Mouse (Mus musculus) brain, adult 2 months (tissue): ENCODE data around the gene Cdr2l.

Experiments used
- DNase-seq: peaks from one replicate; pipeline ENCODE4 v3.0.0; 2011; ENCODE audit warnings: low read depth, low spot score

Cdr2l gene

DNA sequence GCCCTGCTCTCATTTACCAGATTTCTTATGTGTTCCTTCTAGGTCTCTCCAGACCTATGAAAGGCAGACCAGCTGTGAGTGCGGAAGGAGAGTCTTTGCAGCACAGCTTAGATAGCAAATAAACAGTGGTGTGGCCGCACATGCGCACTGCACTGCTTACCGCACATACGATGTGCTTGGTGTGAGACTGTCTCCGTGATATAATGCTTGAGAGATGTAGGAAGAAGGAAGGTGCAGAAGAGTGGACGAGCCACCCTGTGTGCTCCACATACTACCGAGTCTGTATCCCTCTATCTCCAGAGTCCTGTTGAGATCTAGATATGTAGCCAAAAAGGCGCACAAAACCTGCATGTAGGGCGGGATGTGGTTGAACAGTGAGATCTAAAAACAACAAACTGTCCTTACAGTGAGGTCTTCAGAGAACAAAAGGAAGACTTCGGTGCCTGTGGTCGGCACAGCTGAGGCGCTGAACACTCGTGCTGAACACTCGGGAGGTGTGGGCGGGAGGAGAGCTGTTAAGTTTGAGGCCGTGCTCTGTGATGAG, 25.2 kb downstream of the Cdr2l start:
- no peak for DNase-seq

DNA sequence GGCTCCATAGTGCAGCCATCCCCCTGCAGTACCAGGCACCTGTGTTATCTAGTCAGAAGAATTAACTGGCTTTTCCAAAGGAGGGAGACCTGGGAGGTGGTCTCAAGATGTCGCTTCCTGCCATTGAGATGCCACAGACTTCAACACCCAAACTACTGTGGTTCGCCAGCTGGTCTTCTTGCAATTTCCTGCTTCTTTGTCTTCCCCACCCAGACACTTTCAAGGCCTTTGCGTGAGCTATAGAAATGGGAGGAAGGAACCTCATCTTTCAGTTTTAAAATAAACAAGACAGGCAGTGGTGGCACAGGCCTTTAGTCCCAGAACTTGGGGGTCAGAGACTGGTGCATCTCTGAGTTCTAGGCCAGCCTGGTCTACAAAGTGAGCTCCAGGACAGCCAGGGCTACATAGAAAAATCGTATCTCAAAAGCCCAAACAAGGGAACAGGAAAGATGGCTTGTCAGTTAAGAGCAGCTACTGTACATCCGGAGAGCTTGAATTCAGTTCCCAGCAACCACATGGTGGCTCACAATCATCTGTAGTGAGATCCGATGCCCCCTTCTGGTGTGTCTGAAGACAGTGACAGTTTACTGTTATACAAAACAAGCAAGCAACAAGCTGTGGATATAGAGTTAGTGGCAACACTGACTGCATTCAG, 26.7 kb downstream of the Cdr2l start:
- DNase-seq = no peak

DNA sequence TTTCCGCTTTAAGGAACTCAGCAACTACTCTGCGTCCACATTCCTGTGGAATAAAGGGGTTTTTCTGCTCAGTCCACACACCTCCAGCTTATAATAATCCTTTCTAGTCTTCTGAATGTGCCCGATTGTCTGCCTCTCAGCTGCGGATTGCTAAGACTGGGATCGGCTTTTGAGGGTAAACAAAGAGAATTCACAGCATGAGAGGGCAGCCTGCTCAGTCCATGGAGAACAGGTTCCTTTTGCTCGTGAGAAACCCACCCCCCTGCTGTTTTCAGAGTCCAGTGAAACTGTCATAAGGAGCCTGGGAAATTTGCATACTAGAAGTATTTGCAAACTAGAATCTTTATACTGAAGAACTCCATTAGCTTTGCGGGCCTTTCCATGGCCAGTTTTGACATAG, 27.8 kb downstream of the Cdr2l start:
- peak; percentile 63 for DNase-seq

DNA sequence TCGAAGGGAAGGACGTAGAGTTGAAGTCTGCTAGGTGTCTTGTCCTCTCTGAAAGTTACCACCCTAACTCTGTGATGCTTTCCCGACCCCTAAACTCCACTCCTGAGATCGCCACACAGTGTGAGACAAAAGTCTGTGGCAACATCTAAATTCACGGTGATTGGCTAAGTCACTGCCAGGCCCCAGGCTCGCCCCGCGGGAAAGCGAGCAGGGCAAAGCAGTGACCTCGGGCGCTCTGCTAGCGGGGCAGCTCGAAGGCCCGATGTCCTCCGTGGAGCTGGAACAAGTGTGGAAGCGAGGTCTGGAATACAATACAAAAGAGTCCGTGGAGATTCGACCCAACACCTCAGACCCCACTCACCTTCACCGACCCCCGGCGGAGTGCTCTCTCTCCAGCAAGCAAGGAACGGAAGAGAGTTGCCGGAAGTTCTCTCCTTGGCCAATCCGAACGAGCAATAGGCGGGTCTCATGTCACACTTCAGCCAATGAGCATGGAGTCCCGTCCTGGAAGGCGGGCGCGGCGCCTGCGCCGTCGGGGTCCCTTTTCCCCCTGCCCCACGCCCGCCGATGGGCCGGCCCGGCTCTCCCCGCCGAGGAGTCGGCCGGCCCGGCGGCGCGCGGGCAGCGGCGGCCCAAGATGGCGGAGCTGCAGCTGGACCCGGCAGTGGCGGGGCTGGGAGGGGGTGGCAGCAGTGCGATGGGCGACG, 38.0 kb downstream of the Cdr2l start, which contains the start of the genes Atp5h and Kctd2:
Gene Atp5h, minus strand, starts transcription at position 432 of the 707 bp plus-strand sequence.
Gene Kctd2, plus strand, starts transcription at position 598 of the 707 bp plus-strand sequence.
- peak; percentile 99 for DNase-seq

DNA sequence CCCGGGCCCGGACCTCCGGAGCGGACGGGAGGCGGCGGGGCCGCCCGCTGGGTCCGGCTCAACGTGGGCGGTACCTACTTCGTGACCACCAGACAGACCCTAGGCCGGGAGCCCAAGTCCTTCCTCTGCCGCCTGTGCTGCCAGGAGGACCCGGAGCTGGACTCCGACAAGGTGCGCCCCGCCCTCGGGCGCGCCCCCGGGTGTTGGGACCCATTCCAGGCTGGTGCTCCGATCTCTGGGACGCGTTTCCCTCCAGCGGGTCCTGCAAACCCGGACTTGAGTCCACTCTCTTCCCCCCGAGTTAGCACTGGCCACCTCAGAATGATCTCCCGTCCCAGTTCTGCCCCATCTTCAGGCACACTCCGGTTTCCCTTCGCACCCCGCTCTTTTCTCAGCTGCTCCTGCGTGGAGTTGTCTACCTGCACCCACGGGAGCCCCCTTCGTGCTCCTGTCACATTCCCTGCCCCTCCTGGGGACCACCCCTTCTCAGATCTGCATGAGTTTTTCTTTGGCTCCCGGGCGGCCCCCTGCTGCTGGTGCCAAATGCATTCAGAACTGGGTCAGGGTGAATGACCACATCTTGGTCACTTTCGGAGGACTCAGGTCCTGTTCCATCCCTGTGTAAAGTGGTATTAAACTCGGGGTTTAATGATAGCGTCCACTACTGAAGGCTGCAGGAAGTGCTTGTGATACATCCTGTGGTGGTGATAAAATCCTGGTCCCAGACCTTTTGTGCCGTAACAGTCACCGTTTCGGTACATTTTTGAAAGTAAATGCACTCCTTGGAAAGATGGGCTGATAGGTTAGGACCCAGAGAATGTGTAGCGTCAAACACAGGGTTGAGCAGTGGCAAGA, 38.8 kb downstream of the Cdr2l start:
- peak; percentile 56 for DNase-seq

DNA sequence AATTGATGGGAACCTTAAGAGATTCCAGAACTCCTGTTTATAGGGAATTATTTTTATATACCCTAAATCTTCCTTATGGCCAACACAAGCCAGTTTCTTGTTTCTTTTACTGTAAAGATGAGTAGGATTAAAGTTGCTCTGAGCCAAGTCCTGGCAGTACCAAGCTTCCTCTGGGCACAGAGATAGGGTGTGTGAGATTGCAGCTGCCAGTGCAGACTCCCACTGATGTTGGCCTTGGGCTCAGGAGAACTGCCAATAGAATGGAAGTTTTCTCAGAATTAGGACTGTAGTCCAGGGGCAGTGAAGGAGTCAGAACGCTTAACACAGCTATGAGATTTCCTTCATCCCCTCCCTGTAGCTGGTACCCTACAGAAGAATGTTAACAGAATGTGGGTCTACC, 39.6 kb downstream of the Cdr2l start:
- peak; percentile 63 for DNase-seq

DNA sequence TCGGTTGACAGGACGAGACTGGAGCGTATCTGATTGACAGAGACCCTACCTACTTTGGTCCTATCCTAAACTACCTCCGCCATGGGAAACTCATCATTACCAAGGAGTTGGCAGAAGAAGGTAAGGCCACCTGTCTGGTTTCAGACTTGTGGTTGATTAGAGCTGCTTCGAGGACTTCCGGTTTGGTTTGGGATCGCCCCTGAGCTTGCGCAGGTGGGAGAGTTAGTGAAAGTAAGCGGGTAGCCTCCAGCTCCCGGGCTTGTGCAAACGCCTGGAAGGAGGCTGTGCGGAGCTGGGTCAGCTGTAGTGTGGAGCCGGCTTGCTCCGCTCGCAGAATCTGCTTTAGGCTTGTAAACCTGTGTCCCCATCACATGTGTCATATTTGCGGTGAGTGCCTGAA, 40.3 kb downstream of the Cdr2l start:
- DNase-seq = no peak

DNA sequence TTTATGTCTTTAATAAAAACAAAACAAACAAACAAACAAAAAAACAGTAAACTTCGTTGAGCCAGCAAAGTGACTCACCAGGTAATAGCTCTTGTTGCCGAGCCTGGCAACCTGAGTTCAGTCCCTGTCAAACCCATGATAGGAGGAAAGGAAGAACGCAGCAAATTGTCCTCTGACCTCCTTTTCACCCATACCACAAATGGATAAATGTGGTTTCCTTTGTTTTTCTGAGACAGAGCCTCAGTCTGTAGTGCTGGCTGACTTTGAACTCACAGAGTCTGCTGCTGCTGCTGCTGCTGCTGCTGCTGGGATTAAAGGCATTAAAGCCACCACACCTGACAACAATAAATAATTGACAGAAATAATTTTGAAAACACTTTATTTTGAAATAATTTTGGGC, 41.4 kb downstream of the Cdr2l start:
- no peak for DNase-seq

DNA sequence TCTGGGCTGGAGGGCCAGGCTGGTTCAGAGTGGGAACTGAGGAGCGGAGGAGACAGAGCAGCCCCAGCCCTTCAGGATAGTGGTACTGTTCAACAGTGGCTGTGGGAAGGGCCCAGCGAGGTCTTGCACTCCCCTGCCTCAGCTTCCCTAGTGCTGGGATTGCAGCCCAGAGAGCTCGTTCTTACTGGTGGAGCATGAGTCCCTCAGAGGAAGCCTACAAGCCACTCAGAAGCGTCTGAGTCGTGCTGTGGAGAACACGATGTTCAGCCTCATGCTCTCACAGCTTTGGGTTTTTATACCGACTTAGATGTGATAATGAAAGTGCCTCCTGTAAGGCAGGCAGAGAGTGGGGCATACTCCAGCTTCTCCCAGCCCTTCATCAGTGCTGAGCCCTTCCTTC, 43.0 kb downstream of the Cdr2l start:
- DNase-seq = no peak

DNA sequence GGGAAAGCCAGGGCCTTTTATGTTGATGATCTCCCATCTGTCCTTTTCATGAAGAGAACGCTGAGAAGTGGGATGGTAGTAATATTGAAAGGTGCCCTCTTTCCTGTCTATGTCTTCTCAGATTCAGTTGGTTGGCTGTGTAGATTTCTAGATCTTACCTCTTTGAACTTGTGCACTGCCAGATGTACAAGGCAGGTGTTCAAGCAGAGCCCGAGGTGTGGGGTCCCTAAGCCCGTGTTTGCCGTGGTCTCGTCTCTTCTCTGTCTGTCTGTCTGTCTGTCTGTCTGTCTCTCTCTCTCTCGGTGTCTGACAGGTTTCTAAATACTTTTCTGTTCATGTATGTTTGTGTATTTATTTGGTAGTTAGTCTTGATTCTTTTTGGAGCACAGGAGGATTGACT, 44.0 kb downstream of the Cdr2l start:
- DNase-seq = no peak

DNA sequence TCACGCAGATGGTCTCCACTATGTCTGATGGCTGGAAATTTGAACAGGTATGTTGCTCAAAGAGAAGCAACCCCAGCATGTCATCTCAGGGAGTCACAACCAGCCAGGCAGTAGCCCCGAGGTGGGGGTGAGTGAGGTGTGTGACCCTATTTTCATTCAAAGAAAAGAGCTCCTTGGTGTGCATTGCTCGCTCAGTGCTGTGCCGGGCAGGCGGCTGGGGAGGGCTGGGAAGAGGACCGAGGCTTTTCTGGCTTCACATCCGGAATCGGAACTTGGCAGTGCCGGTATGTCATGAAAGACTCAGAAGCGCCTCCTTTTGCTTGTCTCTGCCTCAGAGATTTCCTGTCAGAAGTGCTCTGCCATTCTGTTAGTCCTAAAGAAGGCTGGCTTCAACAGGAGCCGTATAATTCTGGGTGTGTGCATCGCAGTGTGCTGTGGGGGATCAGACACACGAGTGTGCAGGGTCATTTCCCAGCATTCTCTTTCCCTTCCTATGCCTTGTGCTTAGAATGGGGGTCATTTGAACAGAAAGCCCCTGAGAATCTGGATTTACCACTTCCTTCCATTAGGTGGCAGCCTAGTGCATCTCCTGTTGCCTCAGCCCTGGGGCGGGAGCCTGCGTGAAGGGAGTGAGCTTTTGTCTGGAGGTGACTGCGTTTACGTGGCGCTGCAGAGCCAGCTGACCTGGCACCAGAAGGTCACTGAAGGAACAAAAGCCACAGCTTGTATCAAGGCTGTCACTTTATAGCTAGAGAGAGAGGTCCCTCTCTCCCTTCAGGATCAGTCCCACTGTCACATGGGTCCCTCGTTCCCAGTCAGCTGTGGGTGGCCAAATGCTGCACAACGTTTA, 46.0 kb downstream of the Cdr2l start:
- peak; percentile 92 for DNase-seq

DNA sequence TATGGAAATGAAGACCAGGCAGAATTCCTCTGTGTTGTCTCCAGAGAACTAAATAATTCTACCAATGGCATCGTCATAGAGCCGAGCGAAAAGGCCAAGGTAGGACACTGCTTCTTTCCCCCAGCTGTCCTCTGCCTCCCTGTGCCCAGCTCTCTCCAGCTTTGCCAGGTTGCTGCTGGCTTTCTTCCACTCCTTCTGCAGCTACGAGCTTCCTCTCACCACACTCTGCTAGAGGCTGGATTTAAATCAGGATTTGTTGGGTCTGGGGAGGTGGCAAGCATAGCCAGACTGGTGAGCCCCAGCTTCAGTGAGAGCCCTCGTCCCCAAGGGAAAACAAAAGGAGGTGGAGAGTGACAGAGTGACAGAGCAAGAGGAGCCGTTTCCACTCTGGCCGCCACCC, 47.6 kb downstream of the Cdr2l start:
- DNase-seq = peak; percentile 80

DNA sequence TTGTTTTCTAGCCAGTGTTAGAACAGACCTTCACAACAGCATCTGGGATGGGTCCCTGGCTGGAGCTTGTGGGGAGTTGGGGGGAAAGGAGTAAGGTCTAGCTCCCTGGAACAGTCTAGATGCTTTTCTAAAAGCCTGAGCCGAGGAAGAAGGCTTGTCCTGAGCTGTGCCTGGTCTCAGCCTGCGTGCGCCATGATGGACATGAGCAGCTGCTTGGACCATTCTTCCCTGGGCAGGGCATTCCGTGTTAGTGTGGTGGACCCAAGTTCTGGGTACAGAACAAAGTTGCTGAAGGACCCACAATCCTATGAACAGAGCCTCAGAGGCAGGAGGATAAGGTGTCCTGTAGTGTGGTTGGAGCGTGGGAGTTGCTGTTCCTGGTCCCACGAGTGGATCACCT, 48.8 kb downstream of the Cdr2l start:
- no peak for DNase-seq

DNA sequence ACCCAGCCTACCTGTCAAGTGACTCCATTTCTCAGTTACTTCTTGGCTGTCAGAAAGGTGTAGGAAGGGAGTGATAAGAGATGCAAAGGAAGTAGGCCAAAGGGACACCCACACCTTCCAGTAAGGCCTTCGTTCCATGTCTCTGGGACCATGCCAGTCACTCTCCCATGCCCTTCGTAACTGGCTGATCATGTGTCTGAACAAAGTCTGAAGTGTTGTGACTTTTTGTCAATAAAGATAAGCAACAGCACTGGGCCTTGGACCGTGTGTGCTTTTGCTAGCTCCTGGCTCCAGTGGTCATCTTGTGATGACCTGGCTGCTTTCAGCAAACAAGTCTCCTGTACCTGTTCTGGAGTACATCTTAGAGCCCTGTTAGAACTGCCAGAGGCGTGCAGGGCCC, 51.1 kb downstream of the Cdr2l start:
- DNase-seq = no peak

DNA sequence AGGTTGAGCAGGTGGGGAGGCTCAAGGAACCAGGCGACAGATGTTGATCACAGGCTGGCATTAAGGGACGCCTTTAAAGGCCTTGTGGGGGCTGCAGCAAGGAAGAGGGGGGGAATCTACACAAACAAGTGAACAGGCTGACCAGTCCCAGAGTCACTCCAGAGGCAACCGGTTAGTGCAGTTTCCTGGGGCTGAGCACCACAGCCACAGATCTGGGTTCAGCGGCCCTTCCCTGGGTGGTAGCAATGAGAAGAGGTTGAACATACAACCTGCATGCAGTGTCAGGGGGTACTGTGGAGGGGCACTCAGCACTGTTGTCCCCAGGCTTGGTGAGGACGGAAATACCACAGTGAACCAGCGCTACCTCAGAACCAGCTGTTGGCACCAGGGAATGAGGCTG, 51.6 kb downstream of the Cdr2l start:
- DNase-seq = no peak

DNA sequence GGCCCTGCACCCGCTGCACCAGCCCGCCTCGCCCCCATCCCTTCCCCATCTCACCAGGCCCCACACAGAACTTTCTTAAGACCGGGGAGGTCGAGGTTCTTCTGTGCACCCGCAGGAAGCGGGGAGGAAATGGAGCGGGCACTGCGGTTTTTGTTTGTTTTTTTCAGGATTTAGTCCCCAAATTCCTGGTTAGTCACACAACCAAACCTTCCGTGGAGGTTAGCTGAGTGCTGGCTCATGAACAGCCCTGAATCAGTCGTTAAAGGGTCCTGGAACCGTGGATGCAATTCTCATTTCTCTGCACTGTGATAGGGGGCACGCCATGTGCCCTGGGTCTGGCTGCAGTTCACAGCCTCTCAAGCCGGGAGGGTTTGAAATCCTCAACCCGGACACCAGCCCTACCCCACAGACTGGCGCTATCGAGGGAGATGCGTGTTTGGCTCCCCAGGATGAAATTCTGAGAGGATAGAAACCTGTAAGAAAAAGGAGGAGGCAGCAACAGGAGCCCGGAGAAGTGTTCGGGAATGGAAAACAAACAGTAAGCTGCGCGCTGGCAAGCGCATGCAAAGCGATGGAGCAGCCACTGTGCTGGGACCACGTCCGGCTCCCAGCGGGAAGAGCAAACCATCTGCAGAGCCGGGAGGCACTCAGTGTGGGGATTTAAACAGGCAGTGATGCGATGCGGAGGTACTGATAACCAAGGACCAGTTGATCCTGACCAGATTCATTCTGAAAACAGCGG, 54.1 kb downstream of the Cdr2l start:
- DNase-seq = peak; percentile 85

DNA sequence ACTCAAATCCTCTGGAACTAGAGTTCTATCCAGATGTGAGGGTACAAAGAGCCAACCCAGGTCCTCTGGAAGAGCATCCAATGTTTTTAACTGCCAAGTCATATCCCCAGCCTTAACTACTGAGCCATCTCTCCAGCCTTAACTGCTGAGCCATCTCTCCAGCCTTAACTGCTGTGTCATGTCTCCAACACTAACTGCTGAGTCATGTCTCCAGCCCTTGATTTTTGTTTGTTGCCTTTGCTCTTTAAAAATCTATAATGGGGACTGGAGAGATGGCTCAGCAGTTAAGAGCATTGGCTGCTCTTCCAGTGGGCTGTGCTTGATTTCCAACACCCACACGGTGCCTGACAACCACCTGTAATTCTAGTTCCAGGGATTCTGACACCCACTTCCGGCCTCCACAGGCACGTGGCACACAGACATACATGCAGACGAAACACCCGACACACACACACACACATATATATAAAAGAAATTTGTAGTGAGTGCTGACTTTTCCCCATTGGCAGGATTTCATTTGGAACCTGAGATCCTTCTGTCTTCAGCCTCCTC, 55.9 kb downstream of the Cdr2l start:
- peak; percentile 68 for DNase-seq

DNA sequence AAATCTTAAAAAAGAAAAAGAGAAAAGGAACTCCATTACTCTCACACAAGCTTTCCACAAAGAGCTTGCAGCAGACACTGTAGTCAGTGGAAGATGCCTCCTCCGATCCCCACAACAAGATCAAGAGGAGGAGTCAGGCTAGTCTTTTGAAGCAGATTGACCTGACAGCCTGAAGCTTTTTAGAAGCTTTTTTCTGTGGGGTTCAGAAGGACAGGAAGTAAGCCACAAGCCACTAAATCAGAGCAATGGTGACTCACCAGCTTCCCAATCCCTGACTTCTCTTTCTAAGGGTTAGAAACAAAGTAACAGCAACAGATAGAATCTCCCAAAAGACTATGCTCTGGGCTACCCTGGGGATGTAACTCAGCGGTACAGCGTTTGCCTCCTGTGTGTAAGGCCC, 57.6 kb downstream of the Cdr2l start:
- DNase-seq = no peak

DNA sequence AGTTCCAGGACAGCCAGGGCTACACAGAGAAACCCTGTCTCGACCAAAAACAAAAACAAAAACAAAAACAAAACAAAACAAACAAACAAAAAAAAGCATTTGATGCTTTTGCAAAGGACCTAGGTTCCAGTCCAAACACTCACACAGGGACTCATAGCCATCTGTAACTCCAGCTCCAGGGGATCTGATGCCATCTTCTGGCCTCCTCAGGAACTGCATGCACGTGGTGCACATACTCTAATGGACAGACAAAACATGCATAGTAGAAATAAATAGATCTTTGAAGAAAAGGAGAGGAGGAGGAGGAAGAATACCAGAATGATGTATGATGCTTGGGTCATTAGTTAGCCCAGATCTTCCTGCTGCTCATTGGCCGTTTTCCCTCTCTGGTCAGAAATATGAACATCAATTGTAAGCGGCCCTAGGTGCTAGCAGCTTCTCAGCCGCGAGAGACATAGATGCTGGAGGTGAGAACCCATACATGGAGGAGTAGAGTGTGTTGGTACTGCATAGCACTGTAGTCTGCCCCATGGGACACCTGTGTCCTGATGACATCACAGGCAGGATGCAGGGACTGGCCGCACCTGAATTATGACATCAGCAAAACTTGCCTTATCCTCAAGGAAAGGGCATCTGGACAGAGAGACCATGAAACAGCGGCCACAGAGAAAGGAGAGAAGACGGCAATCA, 58.3 kb downstream of the Cdr2l start, which contains the start of gene Trim80:
Gene Trim80, plus strand, starts transcription at position 640 of the 690 bp plus-strand sequence.
- no peak for DNase-seq
